Mouse (Mus musculus): Measurements from ENCODE around the gene H2-DMa.

The H2-DMa gene

DNA sequence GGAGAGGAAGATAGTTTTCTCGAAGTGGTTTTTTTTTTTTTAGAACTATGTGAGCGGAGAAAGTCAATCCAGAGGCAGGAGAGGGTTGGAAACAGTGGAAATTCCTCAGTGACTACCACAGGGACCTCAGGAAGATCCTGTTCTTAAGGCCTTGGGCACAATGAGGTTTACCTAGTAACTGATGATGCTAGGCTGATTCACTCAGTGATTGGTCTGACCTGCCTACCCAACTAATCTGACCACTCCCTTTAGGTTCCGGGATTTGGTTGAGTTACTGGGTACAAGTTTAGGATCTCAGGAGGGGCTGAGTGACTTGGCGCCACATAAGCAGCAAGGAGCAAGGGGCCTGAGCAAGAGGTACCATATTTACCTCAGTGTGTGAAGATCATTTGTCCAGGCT is 33.6 kb downstream of the H2-DMa start, which contains the start of gene H2-DMb1:
H2-DMb1 (plus strand) TSS at position 150 of the 400 bp plus-strand sequence.
- peak; percentile 50 for DNase-seq (ENCODE audit: low read depth, low spot score)

DNA sequence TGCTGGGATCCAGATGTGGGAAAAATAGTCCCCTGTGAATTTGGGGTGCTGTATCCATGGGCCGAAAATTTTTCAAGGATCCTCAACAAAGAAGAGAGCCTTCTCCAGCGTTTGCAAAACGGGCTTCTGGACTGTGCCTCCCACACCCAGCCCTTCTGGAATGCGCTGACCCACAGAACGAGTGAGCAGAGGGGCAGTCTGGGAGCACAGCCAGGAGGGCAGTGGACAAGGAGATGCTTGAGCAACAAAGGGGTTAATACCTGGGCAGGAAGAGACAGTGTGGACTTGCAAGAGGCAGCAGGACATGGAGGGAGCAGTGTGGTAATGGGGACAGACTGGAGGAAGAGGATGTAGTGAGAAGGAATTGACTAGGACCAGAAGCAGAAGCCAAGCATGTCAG is 36.2 kb downstream of the H2-DMa start:
- DNase-seq (ENCODE audit: low read depth, low spot score), result no peak

DNA sequence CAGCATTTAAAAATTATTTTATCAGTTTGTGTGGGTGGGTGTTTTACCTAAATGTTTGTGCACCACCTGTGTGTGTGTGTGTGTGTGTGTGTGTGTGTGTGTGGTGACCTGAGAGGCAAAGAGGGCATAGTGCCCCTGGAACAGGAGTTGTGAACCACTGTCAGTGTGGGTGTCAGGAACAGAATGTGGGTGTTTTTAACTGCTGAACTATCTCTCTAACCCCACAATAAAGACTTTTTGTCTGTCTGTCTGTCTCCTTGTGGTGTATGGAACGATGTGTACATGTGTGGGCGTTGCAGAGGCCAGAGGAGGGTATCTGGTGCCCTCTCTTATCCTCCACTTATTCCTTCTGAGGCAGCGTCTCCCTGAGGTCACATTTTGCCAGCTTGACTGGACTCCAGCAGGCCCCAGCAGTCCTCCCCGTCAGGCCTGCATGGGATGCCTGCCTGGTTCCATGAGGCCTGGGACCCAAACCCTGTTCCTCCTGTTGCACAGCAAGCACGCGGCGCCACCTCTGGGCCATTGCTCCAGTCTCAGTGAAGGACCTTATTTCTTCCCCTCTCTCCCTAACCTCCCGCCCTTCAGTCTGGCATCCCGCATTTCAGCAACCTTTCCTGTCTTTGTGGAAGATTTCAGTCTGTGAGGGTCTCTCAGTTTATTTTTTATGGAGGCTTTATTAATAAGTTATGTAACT is 45.0 kb downstream of the H2-DMa start:
- no peak for DNase-seq (ENCODE audit: low read depth, low spot score)

DNA sequence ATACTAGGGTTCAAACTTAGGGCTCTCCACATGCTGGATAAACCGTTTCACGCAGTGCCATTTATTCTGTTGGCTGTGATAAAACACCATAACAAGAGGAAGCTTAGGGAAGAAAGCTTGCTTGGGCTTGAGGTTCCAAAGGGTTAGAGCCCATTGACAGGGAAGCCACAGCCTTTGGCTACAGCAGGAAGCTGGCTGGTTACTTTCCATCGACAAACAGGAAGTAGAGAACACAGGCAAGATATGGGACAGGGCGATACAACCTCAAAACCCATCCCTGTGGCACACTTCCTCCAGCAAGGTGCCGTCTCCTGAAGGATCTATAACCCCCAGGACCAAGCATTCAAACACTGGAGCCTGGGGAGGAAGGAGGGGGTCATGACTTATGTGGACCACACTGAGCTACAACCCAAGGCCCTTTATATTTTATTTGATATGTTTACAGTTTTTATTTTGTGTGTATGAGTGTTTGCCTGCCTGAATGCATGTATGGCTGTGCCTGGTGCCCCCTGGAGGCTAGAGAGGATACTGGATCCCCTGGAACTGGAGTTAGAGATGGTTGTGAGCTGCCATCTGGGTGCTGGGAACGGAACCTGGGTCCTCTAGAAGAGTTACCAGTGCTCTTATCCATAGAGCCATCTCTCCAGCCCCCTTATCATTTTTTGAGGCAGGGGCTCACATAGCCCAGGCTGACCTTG is 45.8 kb downstream of the H2-DMa start:
- no peak for DNase-seq (ENCODE audit: low read depth, low spot score)

DNA sequence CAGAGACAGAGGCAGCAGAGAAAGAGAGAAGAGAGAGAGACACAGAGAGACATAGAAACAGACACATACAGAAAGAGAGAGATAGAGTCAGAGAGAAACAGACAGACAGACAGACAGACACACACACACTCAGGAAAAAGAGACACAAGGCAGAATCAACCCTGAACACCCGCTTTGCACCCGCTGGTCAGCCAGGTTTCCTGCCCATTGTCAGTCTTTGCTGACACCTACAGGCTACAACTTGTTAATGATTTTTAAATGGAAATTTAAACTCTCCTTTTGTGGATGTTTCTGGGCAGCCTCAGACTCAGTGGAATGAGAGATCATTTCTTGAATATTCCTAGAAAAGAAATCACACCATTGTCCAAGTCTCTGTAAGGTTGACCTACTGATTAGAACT is 49.9 kb downstream of the H2-DMa start:
- peak; percentile 57 for DNase-seq (ENCODE audit: low read depth, low spot score)

DNA sequence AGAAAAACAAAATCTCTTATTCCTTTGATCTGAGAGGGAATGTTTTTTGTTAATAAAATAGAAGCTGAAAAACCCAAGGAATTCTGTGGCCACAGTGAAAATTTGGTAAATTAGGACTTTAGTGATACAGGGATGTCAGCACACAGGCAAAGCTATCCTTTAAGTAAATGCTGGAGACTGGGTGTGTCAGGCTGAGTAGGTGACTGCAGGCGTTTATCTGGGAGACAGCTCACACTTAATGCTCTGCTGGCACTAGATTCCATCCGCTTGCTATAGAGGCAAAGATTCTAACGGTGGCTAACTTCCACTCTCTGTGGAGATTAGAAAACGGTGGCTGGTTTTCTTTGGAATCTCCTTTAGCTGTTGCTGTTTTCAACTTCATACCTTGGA is 51.1 kb downstream of the H2-DMa start:
- DNase-seq (ENCODE audit: low read depth, low spot score), result no peak

DNA sequence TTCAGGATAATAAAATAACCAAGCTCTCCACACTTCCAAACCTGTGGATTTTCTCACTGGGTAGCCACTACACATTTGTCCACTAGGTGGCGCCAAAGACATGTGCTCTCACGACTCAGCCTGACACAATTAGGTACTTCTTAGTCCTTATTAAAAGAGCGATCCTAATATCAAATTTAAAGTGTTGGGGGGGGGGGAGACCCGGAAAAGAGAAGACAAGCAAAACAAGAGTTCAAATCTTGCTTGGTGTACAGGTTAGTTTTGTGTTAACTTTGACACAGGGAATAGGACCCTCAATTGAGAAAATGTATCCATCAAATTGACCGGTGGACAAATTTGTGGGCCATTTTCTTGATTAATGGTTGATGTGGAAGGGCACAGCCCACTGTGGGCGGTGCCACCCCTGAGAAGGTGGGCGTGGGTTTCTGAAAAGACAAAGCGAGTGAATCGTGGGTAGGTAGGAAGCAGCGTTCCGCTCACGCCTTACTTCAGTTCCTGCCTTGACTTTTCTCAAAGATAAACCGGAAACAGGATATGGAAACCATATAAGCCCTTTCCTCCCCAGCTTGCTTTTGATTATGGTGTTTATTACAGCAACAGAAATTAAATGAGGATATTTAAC is 51.6 kb downstream of the H2-DMa start:
- peak; percentile 67 for DNase-seq (ENCODE audit: low read depth, low spot score)

DNA sequence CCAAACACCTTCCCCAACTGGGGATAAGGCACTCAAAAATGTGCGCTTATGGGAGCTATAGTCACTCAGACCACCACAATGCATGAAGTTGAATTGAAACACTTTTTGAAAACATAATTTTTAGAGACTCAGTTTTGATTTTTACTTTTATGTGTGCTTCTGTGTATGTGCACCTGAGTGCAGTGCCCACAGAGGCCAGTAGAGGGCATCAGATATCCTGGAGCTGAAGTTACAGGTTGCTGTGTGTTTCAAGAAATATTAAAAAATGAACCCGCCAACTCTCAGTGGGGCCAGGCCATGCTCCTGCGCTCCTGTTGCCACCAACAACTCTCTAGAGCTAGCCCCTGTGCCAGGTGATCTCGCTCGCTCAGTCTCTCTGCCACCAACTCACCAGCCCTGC is 53.2 kb downstream of the H2-DMa start:
- no peak for DNase-seq (ENCODE audit: low read depth, low spot score)

DNA sequence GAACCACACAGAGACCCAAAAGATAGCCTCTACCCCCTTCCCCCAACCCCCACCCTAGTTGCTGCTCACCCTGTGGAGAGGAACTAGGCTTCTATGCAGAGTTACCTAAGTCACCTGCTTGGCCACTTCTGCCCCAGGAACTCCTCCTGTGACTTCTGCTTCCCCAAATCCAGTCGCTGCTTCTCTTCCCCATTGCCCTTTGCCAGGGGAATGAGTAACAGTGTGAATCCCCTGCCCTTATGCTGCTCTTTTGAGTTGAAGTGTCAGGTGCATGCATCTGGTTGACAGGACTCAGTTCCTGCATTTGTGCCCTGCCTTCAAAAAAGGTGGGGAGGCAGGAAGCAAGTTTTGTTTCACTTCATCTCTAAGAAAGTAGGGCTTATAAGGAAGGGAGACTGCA is 54.7 kb downstream of the H2-DMa start:
- DNase-seq (ENCODE audit: low read depth, low spot score), result no peak

DNA sequence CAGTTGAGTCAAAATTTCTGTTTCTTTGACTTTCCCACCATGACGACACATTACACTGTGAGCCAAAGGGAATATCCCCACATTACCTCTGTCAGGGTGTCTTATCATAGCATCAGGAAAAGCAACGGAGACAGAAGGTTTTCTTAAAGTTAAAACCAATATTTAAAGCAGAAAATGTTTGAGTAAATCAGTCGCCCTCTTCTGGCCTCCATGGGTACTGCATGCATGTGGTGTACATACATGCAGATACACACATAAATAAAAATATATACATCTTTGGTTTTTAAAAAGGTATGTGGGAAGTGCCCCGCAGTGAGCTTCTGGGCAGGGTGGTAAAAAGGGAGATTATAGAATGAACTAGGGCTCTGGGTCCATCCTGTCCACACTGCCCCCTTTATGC is 57.8 kb downstream of the H2-DMa start:
- no peak for DNase-seq (ENCODE audit: low read depth, low spot score)

DNA sequence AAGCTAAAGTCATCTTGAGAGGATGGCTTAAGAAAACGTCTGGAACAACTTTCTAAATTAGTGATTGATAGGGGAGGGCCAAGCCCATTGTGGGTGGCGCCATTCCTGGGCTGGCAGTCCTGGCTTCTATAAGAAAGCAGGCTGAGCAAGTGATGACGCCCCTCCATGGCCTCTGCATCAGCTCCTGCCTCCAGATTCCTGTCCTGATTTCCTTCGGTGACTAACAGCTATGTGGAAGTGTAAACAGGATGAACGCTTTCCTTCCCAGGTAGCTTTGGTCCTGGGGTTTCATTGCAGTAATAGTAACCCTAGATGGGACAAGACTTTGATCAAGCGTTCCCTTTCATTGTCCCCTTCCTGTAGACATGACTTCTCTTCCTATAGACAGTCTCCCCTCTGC is 59.7 kb downstream of the H2-DMa start:
- DNase-seq (ENCODE audit: low read depth, low spot score), result no peak

DNA sequence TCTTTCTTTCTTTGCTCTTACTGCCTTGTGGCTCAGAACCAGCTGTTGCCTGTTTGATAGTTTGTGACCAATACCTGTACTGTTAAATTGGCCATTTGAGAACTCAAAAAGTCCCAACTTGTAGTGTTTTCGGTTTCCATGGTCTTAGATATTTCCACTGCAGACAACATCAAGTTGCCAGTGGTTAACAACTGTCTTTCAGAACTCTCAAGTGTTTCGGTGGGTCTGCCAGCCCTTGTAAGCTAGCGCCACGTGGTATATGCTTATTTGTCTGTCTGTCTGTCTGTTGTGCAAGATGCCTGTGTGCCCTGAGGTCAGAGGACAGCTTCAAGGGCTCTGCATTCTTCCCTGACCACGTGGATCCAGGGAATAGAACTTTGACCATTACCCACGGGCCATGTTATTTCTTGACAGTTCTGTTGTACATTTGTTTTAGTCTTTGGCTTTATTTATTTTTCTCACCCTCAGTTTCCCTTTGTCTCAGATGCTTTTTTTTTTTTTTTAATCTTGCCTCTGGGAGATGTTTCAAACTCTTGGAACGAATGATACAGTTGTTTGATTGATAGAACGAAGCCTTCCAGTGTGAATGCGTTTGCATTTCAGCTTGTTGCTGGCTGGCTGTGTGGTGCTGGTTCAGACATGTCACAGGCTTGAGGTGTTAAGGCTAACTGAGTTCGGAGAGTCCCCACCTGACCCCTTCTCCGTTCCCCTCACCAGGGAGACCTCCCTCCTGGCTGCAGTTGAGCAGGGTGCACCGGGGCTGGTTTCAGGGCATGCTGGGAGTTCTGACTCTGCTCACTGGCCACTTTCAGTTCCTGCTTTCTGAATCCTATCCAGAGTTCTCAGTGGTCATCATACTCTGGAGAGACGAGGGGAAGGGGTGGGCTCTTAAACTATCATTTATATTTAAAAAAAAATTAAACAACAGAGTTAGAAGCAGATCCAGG is 60.8 kb downstream of the H2-DMa start:
- no peak for DNase-seq (ENCODE audit: low read depth, low spot score)

DNA sequence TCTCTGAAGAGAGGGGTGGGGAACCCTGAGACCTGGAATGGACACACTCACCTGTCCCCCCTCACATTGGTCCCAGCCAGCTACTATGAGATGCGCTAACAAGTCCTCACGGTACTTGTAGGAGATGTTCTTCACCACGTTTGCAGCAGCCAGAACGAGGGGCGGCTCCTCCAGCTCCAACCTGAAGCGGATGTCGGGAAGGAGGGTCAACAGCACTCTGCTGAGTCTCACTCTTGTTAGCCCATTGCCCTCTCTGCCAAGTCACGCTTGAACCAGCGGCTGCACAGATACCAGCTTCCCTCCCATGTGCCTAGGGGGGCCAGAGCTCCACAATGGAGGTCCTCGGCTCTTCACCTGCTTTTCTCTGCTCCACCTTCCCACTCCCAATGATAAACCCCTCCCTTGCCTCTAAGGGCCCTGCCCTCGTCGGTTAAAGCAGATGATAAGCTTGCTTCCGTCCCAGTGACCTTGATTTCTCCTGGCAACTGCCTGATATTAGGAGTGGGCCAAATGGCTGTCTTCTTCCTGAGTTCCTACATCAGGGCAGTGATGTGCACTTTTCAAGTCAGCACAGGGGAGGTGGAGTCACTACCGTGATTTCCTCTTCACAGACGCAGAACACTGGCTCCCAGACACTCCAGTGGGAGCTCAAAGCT is 64.4 kb downstream of the H2-DMa start:
- no peak for DNase-seq (ENCODE audit: low read depth, low spot score)

DNA sequence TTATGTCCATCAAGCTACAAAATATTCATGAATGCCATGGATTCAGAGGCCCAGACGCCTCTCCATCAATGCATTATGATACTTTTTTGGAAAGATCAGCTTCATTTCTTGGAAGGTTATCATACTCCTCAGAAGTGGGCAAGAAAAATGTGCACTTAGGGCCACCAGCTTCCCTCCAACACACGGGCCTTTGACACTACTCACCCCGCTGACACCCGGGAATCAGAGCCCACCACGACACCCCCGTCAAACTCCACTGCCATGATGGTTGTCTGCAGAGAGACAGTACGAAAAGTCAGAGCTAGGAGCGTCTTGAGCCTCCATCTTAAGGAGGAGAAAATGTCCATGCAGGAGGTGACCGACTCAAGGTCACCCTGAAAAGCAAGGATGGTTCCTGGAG is 66.2 kb downstream of the H2-DMa start:
- no peak for DNase-seq (ENCODE audit: low read depth, low spot score)

DNA sequence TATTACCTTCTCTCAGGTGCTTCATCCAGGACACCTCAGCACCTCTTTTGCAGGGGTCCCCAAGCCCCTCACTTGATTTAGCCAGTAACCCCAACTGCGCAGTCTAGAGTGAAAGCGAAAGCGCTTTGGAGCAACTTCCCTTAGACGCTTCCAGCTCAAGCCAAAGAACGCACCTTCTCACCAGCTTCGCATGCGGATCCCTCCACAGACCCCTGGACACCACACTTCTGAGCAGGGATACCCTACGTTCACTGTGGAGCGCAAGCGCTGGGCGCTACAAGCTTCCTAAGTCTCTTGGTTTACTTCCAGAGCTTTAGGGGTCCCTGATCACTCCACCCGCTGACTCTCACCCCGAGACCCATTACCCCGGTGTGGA is 67.5 kb downstream of the H2-DMa start:
- no peak for DNase-seq (ENCODE audit: low read depth, low spot score)

DNA sequence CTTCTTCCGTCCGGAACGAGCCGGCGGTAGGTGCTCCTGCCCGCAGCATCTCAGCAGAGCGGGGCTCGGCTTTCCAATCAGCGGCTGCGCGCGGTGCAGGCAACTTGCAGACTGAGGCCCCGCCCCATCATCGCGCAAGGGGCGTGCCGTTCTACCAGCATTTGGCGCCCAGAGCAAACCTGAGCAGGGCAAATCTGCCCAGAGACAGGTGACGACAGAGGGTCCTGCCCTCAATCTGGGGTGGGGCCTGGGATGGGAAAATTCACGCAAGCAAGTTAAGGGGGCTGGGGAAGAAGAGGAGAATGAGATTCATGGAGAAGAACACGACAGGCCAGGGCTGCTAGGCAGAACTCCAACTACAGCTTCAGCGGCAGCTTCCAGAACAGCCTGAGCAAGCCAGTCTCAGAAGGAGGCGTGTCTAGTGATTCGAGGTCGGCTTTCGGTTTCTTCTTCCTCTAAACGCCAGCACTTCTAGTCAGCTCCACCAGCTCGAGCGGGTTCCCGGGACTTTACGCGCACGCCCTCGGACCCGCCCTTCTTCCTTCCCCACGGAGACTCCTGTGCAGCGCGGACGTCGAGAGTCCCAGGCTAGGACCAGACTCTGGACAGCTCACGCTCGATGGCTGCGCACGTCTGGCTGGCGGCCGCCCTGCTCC is 68.0 kb downstream of the H2-DMa start, which contains the start of the genes Tap1 and Psmb9:
Tap1 (plus strand) TSS at position 293 of the 656 bp plus-strand sequence.
Psmb9 (minus strand) TSS at position 504 of the 656 bp plus-strand sequence.
- DNase-seq (ENCODE audit: low read depth, low spot score), result peak; percentile 96

DNA sequence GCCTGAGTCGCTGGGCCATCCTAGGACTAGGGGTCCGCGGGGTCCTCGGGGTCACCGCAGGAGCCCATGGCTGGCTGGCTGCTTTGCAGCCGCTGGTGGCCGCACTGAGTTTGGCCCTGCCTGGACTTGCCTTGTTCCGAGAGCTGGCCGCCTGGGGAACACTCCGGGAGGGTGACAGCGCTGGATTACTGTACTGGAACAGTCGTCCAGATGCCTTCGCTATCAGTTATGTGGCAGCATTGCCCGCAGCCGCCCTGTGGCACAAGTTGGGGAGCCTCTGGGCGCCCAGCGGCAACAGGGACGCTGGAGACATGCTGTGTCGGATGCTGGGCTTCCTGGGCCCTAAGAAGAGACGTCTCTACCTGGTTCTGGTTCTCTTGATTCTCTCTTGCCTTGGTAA is 68.7 kb downstream of the H2-DMa start:
- no peak for DNase-seq (ENCODE audit: low read depth, low spot score)

All from mesoderm, embryonic 11.5 days (tissue).